Mouse (Mus musculus): Measurements from ENCODE around the gene 1700012P22Rik. TPM values are rescaled to one million over a fixed set of nuclear protein-coding genes. Genes with fewer than 3 reads are reported as not detected.

The 1700012P22Rik gene
- not detected in 2 replicates for polyA plus RNA-seq (2014; fragmentation: Nextera tagmentation; extraction: Ambion mirVana)

DNA sequence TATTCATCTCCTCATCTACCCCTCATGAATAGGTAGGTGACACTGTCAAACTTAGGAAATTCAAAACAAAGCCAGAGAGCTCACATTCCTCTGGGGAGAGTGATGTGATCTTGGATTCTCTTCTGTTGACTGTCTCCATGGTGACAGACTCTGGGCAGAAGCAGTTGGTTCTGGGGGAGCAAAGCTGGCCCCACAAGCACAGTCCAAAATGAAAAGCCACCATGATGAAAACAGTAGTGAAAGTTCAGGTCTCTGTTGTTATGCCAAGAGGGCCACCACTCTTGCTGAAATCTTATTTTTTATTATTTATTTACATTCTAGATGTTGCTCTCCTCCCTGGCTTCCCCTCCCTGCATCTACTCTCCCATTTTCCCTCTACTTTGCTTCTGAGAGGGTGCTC lies at the start of gene 1700012P22Rik:
1700012P22Rik (minus strand) TSS at position 101 of the 400 bp plus-strand sequence.
- no peaks in the 10 kb centered on the region for H3K36me3 ChIP-seq (ENCODE audit: control insufficient read depth, insufficient read depth, low read length)
- no peak for DNase-seq (ENCODE audit: low spot score)
- no peak for ATAC-seq (ENCODE audit: insufficient number of reproducible peaks, low FRiP score, low TSS enrichment, low read depth)
- no peak within 1 kb of the TSS for H3K9ac ChIP-seq (ENCODE audit: low read length)
- no peaks in the 10 kb centered on the region for H3K9me3 ChIP-seq (ENCODE audit: control insufficient read depth, low read length)
- H3K4me3 ChIP-seq (ENCODE audit: low read depth, low read length), result no peak within 1 kb of the TSS
- no peaks in the 10 kb centered on the region for H3K4me1 ChIP-seq (ENCODE audit: control insufficient read depth, insufficient read depth, low read length)
- no peak within 1 kb of the TSS for H3K27ac ChIP-seq (replicated peaks; ENCODE audit: low read depth, low read length)
- H3K27me3 ChIP-seq (ENCODE audit: control insufficient read depth, insufficient read depth, low read length), result no peaks in the 10 kb centered on the region
- H3K4me2 ChIP-seq (ENCODE audit: low read depth, severe bottlenecking), result no peak within 1 kb of the TSS

DNA sequence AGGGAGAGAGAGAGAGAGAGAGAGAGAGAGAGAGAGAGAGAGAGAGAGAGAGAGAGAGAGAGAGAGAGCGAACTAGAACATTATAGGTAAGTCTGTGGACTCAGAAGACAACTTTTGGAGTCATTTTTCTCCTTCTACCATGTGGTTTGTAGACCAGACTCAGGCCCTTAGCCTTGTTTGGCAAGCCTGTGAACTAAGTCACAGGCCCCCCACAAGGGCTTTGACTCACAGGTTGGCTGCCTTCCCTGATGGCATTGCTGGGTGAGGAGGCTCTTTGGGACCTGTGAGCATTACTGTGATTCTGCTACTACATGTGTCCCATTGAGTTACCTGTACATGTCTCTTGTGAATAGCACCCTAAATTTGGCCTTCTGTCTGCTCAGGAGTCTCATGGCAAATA lies 29.5 kb upstream of the 1700012P22Rik start:
- H3K4me1 ChIP-seq (ENCODE audit: control insufficient read depth, insufficient read depth, low read length), result no peaks in the 10 kb centered on the region
- H3K27ac ChIP-seq (replicated peaks; ENCODE audit: low read depth, low read length), result no peak overlapping the region
- H3K36me3 ChIP-seq (ENCODE audit: control insufficient read depth, insufficient read depth, low read length), result no peaks in the 10 kb centered on the region
- H3K27me3 ChIP-seq (ENCODE audit: control insufficient read depth, insufficient read depth, low read length), result no peaks in the 10 kb centered on the region
- no peak overlapping the region for H3K4me3 ChIP-seq (ENCODE audit: low read depth, low read length)
- WGBS, result 80% methylated on average over 1 of the region's 1 CpGs
- ATAC-seq (ENCODE audit: insufficient number of reproducible peaks, low FRiP score, low TSS enrichment, low read depth), result no peak
- no peak for DNase-seq (ENCODE audit: low spot score)
- no peak overlapping the region for H3K9ac ChIP-seq (ENCODE audit: low read length)
- H3K9me3 ChIP-seq (ENCODE audit: control insufficient read depth, low read length), result no peaks in the 10 kb centered on the region
- H3K4me2 ChIP-seq (ENCODE audit: low read depth, severe bottlenecking), result no peak overlapping the region

DNA sequence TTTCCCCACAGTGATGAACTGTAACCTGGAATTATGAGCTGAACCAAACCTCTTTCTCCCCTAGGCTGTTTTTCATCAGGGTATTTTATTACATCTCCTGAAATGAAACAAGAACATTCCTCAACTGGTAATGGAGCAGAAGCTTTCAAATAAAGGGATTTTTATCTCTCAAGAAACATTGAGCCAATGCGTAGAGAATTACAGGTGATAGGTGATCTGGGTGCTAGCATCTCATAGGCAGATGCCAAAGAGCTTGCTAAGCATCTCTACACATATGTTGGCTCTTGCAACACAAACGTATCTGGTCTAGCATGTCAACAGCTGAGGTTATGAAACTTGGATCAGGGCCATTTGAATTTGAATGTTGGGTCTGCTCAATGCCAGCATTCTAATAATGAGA lies 26.6 kb upstream of the 1700012P22Rik start:
- H3K27me3 ChIP-seq (ENCODE audit: control insufficient read depth, insufficient read depth, low read length), result no peaks in the 10 kb centered on the region
- no peak overlapping the region for H3K9ac ChIP-seq (ENCODE audit: low read length)
- 77% methylated on average over 2 of the region's 2 CpGs for WGBS
- no peak overlapping the region for H3K27ac ChIP-seq (replicated peaks; ENCODE audit: low read depth, low read length)
- H3K4me1 ChIP-seq (ENCODE audit: control insufficient read depth, insufficient read depth, low read length), result no peaks in the 10 kb centered on the region
- no peaks in the 10 kb centered on the region for H3K36me3 ChIP-seq (ENCODE audit: control insufficient read depth, insufficient read depth, low read length)
- H3K4me2 ChIP-seq (ENCODE audit: low read depth, severe bottlenecking), result no peak overlapping the region
- H3K4me3 ChIP-seq (ENCODE audit: low read depth, low read length), result no peak overlapping the region
- no peaks in the 10 kb centered on the region for H3K9me3 ChIP-seq (ENCODE audit: control insufficient read depth, low read length)
- DNase-seq (ENCODE audit: low spot score) (no peak), ATAC-seq (ENCODE audit: insufficient number of reproducible peaks, low FRiP score, low TSS enrichment, low read depth) (no peak)

DNA sequence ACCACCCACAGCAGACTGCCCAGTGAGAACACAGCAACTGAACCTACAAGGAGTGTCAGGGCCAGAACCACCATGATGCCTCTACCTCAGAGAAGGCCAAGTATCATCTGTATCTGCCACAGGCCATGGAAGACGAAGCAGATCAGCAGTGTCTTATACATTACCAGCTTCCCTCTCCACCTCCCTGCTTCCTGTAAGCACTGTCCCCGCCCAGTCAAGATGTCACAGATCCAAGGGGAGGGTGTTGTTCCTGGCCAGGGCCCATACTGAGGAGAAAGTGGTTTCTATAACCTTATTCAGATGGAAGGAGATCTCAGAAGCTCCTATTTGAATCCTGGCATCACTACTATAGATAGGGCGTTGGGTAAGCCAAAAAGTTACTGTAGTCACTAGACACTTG lies 25.1 kb upstream of the 1700012P22Rik start, which contains the start of gene Aadacl3:
Aadacl3 (minus strand) TSS at position 101 of the 400 bp plus-strand sequence.
- ATAC-seq (ENCODE audit: insufficient number of reproducible peaks, low FRiP score, low TSS enrichment, low read depth) (no peak), DNase-seq (ENCODE audit: low spot score) (no peak)
- Histone ChIP-seq H3K4me1 (ENCODE audit: control insufficient read depth, insufficient read depth, low read length) (no peaks in the 10 kb centered on the region), H3K27ac (replicated peaks; ENCODE audit: low read depth, low read length) (no peak within 1 kb of the TSS), H3K9me3 (ENCODE audit: control insufficient read depth, low read length) (no peaks in the 10 kb centered on the region), H3K9ac (ENCODE audit: low read length) (no peak within 1 kb of the TSS), H3K4me3 (ENCODE audit: low read depth, low read length) (no peak within 1 kb of the TSS), H3K27me3 (ENCODE audit: control insufficient read depth, insufficient read depth, low read length) (no peaks in the 10 kb centered on the region), H3K36me3 (ENCODE audit: control insufficient read depth, insufficient read depth, low read length) (no peaks in the 10 kb centered on the region), H3K4me2 (ENCODE audit: low read depth, severe bottlenecking) (no peak within 1 kb of the TSS)
- WGBS, result 75% methylated on average over 3 of the region's 3 CpGs

DNA sequence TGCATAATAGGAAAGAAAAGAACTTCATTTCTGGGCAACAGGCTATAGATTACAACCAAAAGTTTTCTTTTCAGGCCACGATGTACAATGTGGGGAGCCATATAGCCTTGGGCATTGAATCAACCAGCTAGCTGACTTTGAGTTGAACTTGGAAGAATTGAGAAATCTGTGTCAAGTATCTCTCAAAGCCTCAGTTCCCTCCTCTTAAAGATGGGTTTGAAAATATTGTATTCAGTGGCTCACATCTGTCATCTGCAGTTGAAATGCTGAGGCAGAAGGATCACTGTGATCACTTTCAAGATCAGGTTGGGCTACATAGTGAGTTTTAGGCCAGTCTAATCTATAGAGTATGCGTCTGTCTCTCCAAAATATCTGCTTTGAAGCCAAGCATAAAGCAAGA lies 14.6 kb upstream of the 1700012P22Rik start, which contains the start of gene Gm9944:
Gm9944 (minus strand) TSS at position 101 of the 400 bp plus-strand sequence.
- Histone ChIP-seq H3K27ac (replicated peaks; ENCODE audit: low read depth, low read length) (no peak within 1 kb of the TSS), H3K36me3 (ENCODE audit: control insufficient read depth, insufficient read depth, low read length) (no peaks in the 10 kb centered on the region), H3K27me3 (ENCODE audit: control insufficient read depth, insufficient read depth, low read length) (no peaks in the 10 kb centered on the region), H3K9me3 (ENCODE audit: control insufficient read depth, low read length) (no peaks in the 10 kb centered on the region), H3K4me2 (ENCODE audit: low read depth, severe bottlenecking) (no peak within 1 kb of the TSS), H3K4me1 (ENCODE audit: control insufficient read depth, insufficient read depth, low read length) (no peaks in the 10 kb centered on the region), H3K4me3 (ENCODE audit: low read depth, low read length) (no peak within 1 kb of the TSS), H3K9ac (ENCODE audit: low read length) (no peak within 1 kb of the TSS)
- ATAC-seq (ENCODE audit: insufficient number of reproducible peaks, low FRiP score, low TSS enrichment, low read depth) (no peak), DNase-seq (ENCODE audit: low spot score) (no peak)
- 78% methylated on average over 2 of the region's 2 CpGs for WGBS

DNA sequence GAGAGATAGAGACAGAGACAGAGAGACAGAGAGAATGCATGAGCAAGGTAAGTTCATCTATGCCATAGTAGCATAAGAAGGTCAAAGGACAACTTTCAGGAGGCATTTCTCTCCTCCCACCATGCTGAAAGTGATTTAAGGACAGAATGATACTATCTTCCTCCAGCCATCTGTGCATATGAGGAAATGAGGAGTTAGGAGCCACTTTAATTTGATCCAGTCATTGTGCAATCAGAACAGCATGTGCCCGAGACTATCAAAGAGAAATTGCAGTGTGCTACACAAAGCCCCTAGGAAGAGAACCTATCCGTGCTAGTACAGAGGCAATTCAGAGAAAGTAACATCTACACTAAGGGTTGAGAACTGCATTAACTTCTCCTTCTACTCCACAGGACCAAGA lies 10.0 kb upstream of the 1700012P22Rik start:
- ATAC-seq (ENCODE audit: insufficient number of reproducible peaks, low FRiP score, low TSS enrichment, low read depth) (no peak), DNase-seq (ENCODE audit: low spot score) (no peak)
- 64% methylated on average over 2 of the region's 2 CpGs for WGBS
- Histone ChIP-seq H3K27ac (replicated peaks; ENCODE audit: low read depth, low read length) (no peak overlapping the region), H3K36me3 (ENCODE audit: control insufficient read depth, insufficient read depth, low read length) (no peaks in the 10 kb centered on the region), H3K4me3 (ENCODE audit: low read depth, low read length) (no peak overlapping the region), H3K9me3 (ENCODE audit: control insufficient read depth, low read length) (no peaks in the 10 kb centered on the region), H3K9ac (ENCODE audit: low read length) (no peak overlapping the region), H3K4me1 (ENCODE audit: control insufficient read depth, insufficient read depth, low read length) (no peaks in the 10 kb centered on the region), H3K4me2 (ENCODE audit: low read depth, severe bottlenecking) (no peak overlapping the region), H3K27me3 (ENCODE audit: control insufficient read depth, insufficient read depth, low read length) (no peaks in the 10 kb centered on the region)

DNA sequence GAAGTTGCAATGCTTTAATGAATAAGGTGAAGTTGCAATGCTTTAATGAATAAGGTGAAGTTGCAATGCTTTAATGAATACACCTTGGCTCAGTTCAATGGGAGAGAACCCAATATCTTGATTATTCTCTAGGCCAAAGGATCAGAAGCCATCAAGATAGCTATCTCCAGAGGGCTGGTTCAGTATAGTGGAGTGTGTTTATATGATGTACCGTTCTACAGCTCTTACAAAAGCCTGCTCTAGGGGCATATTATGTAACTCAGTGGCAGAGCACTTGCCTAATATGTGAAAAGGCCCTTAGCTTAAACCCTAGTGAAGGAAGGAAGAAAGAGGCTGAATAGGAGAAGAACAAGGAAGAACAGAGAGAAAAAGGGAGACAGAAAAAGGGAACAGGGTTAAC lies 3.0 kb upstream of the 1700012P22Rik start:
- no peak overlapping the region for H3K4me3 ChIP-seq (ENCODE audit: low read depth, low read length)
- H3K27ac ChIP-seq (replicated peaks; ENCODE audit: low read depth, low read length), result no peak overlapping the region
- ATAC-seq (ENCODE audit: insufficient number of reproducible peaks, low FRiP score, low TSS enrichment, low read depth) (no peak), DNase-seq (ENCODE audit: low spot score) (no peak)
- H3K9ac ChIP-seq (ENCODE audit: low read length), result no peak overlapping the region
- H3K4me2 ChIP-seq (ENCODE audit: low read depth, severe bottlenecking), result no peak overlapping the region
- no peaks in the 10 kb centered on the region for H3K27me3 ChIP-seq (ENCODE audit: control insufficient read depth, insufficient read depth, low read length)
- H3K4me1 ChIP-seq (ENCODE audit: control insufficient read depth, insufficient read depth, low read length), result no peaks in the 10 kb centered on the region
- 64% methylated on average over 1 of the region's 1 CpGs for WGBS
- no peaks in the 10 kb centered on the region for H3K9me3 ChIP-seq (ENCODE audit: control insufficient read depth, low read length)
- H3K36me3 ChIP-seq (ENCODE audit: control insufficient read depth, insufficient read depth, low read length), result no peaks in the 10 kb centered on the region

DNA sequence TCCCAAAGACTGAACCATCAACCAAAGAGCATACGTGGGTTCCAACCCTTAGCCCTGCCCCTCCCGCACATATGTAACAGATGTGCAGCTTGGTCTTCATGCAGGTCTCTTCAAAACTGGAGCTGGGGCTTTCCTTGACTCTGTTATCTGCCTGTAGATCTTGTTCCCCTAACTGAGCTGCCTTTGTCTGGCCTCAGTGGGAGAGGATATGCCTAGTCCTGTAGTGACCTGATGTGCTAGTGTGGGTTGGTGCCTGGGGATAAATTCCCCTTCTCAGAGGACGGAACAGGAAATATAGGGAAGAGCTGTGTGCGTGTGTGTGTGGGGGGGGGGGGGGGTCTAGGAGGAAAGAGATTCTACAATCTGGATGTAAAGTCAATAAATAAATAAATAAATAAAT lies 2.5 kb upstream of the 1700012P22Rik start:
- no peak for ATAC-seq (ENCODE audit: insufficient number of reproducible peaks, low FRiP score, low TSS enrichment, low read depth)

DNA sequence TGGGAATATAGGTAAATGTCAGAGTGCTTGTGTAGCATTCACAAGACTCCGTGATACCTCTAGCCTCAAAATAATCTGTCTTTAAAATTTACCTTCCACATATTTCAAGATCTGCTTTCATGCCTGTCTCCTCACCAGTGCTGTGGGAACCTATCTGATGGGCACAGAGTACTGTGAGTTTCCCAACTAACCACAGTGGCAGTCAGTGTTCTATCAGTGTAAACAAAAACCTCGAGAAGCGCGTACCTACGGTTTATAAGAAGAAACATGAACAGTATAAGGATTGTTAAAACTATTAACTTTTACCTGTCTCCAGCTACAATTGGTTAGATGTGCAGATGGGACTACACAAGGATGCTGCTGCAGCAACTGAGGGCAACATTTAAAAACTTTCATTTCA lies 5.4 kb downstream of the 1700012P22Rik start:
- no peak overlapping the region for H3K4me3 ChIP-seq (ENCODE audit: low read depth, low read length)
- H3K36me3 ChIP-seq (ENCODE audit: control insufficient read depth, insufficient read depth, low read length), result no peaks in the 10 kb centered on the region
- no peak overlapping the region for H3K4me2 ChIP-seq (ENCODE audit: low read depth, severe bottlenecking)
- no peaks in the 10 kb centered on the region for H3K4me1 ChIP-seq (ENCODE audit: control insufficient read depth, insufficient read depth, low read length)
- H3K27ac ChIP-seq (replicated peaks; ENCODE audit: low read depth, low read length), result no peak overlapping the region
- no peak for DNase-seq (ENCODE audit: low spot score)
- WGBS, result 89% methylated on average over 5 of the region's 5 CpGs
- H3K9me3 ChIP-seq (ENCODE audit: control insufficient read depth, low read length), result no peaks in the 10 kb centered on the region
- no peaks in the 10 kb centered on the region for H3K27me3 ChIP-seq (ENCODE audit: control insufficient read depth, insufficient read depth, low read length)
- ATAC-seq (ENCODE audit: insufficient number of reproducible peaks, low FRiP score, low TSS enrichment, low read depth), result no peak
- no peak overlapping the region for H3K9ac ChIP-seq (ENCODE audit: low read length)

More for the DNA sequence above, 2.5 kb upstream of the 1700012P22Rik start:
- no peaks in the 10 kb centered on the region for H3K4me1 ChIP-seq (ENCODE audit: control insufficient read depth, insufficient read depth, low read length)
- no peaks in the 10 kb centered on the region for H3K9me3 ChIP-seq (ENCODE audit: control insufficient read depth, low read length)
- no peak for DNase-seq (ENCODE audit: low spot score)
- 93% methylated on average over 4 of the region's 4 CpGs for WGBS
- H3K36me3 ChIP-seq (ENCODE audit: control insufficient read depth, insufficient read depth, low read length), result no peaks in the 10 kb centered on the region
- no peak overlapping the region for H3K27ac ChIP-seq (replicated peaks; ENCODE audit: low read depth, low read length)
- H3K27me3 ChIP-seq (ENCODE audit: control insufficient read depth, insufficient read depth, low read length), result no peaks in the 10 kb centered on the region
- H3K9ac ChIP-seq (ENCODE audit: low read length), result no peak overlapping the region
- H3K4me3 ChIP-seq (ENCODE audit: low read depth, low read length), result no peak overlapping the region
- no peak overlapping the region for H3K4me2 ChIP-seq (ENCODE audit: low read depth, severe bottlenecking)
